Comparison of ENCODE assay signal across 28 mouse cellular contexts in the genomic region with DNA sequence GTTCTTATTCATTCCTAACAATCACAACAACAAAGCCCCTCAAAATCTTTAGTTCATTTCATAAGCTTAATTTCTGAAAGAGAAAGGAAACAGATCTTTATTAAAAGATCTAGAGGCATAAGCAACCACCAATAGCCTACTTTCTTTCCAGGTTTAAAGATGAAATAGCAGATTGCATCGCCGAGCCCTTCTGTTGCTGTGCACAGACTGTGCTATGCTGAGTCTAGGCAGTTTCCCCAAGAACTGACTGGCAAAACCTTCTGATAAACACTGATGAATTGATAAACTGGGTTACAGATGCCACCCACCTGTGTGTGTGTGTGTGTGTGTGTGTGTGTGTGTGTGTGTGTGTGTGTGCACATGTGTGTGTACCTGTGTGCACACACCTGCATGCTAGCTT. TPM values are rescaled to one million over a fixed set of nuclear protein-coding genes. Genes with fewer than 3 reads are reported as not detected.
DNase-seq lines count a peak whose midpoint lies in the region; ATAC-seq and TF ChIP-seq lines count a peak whose summit lies in the region.
"Had no signal": no experiment of that assay in that cellular context is flagged by ENCODE, and none has a peak within 500 bp of the region (broad histone marks: within the 10 kb centered on the region; RNA-seq: fewer than 3 reads in every experiment).

No protein-coding gene starts in this region.

- ATAC-seq in forebrain, embryonic 15.5 days (replicated peaks): no peak; the same call in 1 of the 2 replicates
- no peak for ATAC-seq in forebrain, embryonic 11.5 days (replicated peaks; ENCODE audit: low FRiP score)
- ATAC-seq in intestine, embryonic 15.5 days: no peak
- ATAC-seq in intestine, embryonic 16.5 days: no peak
- ATAC-seq in stomach, embryonic 16.5 days (ENCODE audit: insufficient read depth, low FRiP score): no peak
- ATAC-seq in stomach, postnatal 0 days (ENCODE audit: low FRiP score, low TSS enrichment): no peak
- ATAC-seq: CD4-positive, CD25-positive, alpha-beta regulatory T cell, adult 4 months; hindbrain, postnatal 0 days; lung, postnatal 0 days; midbrain, embryonic 16.5 days had no signal

- no peak for DNase-seq in forebrain, embryonic 11.5 days (ENCODE audit: low spot score)
- DNase-seq in stomach, postnatal 0 days (ENCODE audit: low spot score): no peak
- DNase-seq in left cerebral cortex, postnatal 25 days (ENCODE audit: low spot score in 2 of 2): no peak
- DNase-seq in retina, postnatal 1 day: no peak
- DNase-seq: adrenal gland, postnatal 25 days; cerebellum, adult 11-12 months; cerebellum, postnatal 10 days; gastrocnemius, postnatal 10 days; heart, adult 2 months; heart, postnatal 14 days; kidney, adult 2 months; kidney, postnatal 14 days; thymus, postnatal 25 days had no signal

- no peak overlapping the region for H3K4me2 ChIP-seq in forebrain, embryonic 15.5 days (replicated peaks)
- no peak overlapping the region for H3K4me2 ChIP-seq in forebrain, embryonic 11.5 days (ENCODE audit: low read depth, low read length, severe bottlenecking)
- no peak overlapping the region for H3K4me2 ChIP-seq in intestine, embryonic 15.5 days (replicated peaks)
- no peak overlapping the region for H3K4me2 ChIP-seq in intestine, embryonic 16.5 days (ENCODE audit: low read depth, low read length)
- no peak overlapping the region for H3K4me2 ChIP-seq in stomach, embryonic 16.5 days (ENCODE audit: low read depth, low read length)
- H3K4me2 ChIP-seq in stomach, postnatal 0 days (replicated peaks; ENCODE audit: low read depth): no peak overlapping the region
- H3K4me2 ChIP-seq: heart, embryonic 13.5 days; neural tube, embryonic 13.5 days had no signal

- TF ChIP-seq CTCF in stomach, postnatal 0 days (IDR thresholded peaks at IDR 0.05; ENCODE audit: low read depth): no peak

- H3K4me1 ChIP-seq in forebrain, embryonic 15.5 days: no peaks in the 10 kb centered on the region
- no peaks in the 10 kb centered on the region for H3K4me1 ChIP-seq in forebrain, embryonic 11.5 days (replicated peaks; ENCODE audit: control insufficient read depth, insufficient read depth, low read length)
- peaks cover 4% of the 10 kb centered on the region; the same call in 1 of the 2 replicates for H3K4me1 ChIP-seq in intestine, embryonic 15.5 days (replicated peaks)
- H3K4me1 ChIP-seq in intestine, embryonic 16.5 days (ENCODE audit: control insufficient read depth, insufficient read depth, low read length): 0 out of 2 replicates have a peak, but pooled peaks cover 5% of the 10 kb centered on the region
- peaks cover 16% of the 10 kb centered on the region for H3K4me1 ChIP-seq in stomach, embryonic 16.5 days (ENCODE audit: control insufficient read depth, insufficient read depth, low read length)
- H3K4me1 ChIP-seq in stomach, postnatal 0 days (replicated peaks; ENCODE audit: control insufficient read depth, insufficient read depth): peaks cover 9% of the 10 kb centered on the region; the same call in 1 of the 2 replicates
- H3K4me1 ChIP-seq: midbrain, embryonic 10.5 days; neural tube, embryonic 13.5 days had no signal

- no peak overlapping the region for H3K4me3 ChIP-seq in forebrain, embryonic 15.5 days
- H3K4me3 ChIP-seq in forebrain, embryonic 11.5 days (ENCODE audit: low read depth, low read length): no peak overlapping the region
- H3K4me3 ChIP-seq in intestine, embryonic 15.5 days (replicated peaks): no peak overlapping the region
- H3K4me3 ChIP-seq in intestine, embryonic 16.5 days (ENCODE audit: low read length): no peak overlapping the region
- H3K4me3 ChIP-seq in stomach, embryonic 16.5 days (replicated peaks; ENCODE audit: low read length): no peak overlapping the region
- no peak overlapping the region for H3K4me3 ChIP-seq in stomach, postnatal 0 days (ENCODE audit: low read depth, low read length)
- H3K4me3 ChIP-seq: erythroblast, embryonic 14.5 days; heart, adult 2 months; heart, embryonic 13.5 days; midbrain, embryonic 10.5 days; myocyte; neural tube, embryonic 13.5 days had no signal

- H3K27ac ChIP-seq in forebrain, embryonic 15.5 days (replicated peaks): peak overlapping the region; percentile 20; the same call in 1 of the 2 replicates
- H3K27ac ChIP-seq in forebrain, embryonic 11.5 days (ENCODE audit: low read depth, low read length): no peak overlapping the region
- 0 out of 2 replicates have a peak overlapping the region, but pooled peaks have one; percentile 14 for H3K27ac ChIP-seq in intestine, embryonic 15.5 days
- no peak overlapping the region for H3K27ac ChIP-seq in intestine, embryonic 16.5 days (ENCODE audit: low read length)
- H3K27ac ChIP-seq in stomach, embryonic 16.5 days (ENCODE audit: low read length): 0 out of 2 replicates have a peak overlapping the region, but pooled peaks have one; percentile 6
- H3K27ac ChIP-seq in stomach, postnatal 0 days (replicated peaks): no peak overlapping the region
- H3K27ac ChIP-seq: heart, adult 2 months; heart, embryonic 13.5 days; hindbrain, postnatal 0 days; macrophage; midbrain, embryonic 10.5 days; neural tube, embryonic 13.5 days had no signal

- no peaks in the 10 kb centered on the region for H3K36me3 ChIP-seq in forebrain, embryonic 15.5 days
- no peaks in the 10 kb centered on the region for H3K36me3 ChIP-seq in forebrain, embryonic 11.5 days (ENCODE audit: control insufficient read depth, insufficient read depth, low read length)
- no peaks in the 10 kb centered on the region for H3K36me3 ChIP-seq in intestine, embryonic 15.5 days
- H3K36me3 ChIP-seq in intestine, embryonic 16.5 days (ENCODE audit: control insufficient read depth, insufficient read depth, low read length): no peaks in the 10 kb centered on the region
- no peaks in the 10 kb centered on the region for H3K36me3 ChIP-seq in stomach, embryonic 16.5 days (ENCODE audit: control insufficient read depth, insufficient read depth, low read length)
- H3K36me3 ChIP-seq in stomach, postnatal 0 days (ENCODE audit: control insufficient read depth, insufficient read depth, low read length): no peaks in the 10 kb centered on the region
- H3K36me3 ChIP-seq: heart, embryonic 13.5 days; midbrain, embryonic 10.5 days; neural tube, embryonic 13.5 days had no signal

- TF ChIP-seq EP300 in stomach, postnatal 0 days (optimal IDR thresholded peaks at IDR 0.05): no peak

- no peaks in the 10 kb centered on the region for H3K9me3 ChIP-seq in forebrain, embryonic 15.5 days
- H3K9me3 ChIP-seq in forebrain, embryonic 11.5 days (ENCODE audit: control insufficient read depth, low read length): no peaks in the 10 kb centered on the region
- H3K9me3 ChIP-seq in intestine, embryonic 15.5 days: no peaks in the 10 kb centered on the region
- H3K9me3 ChIP-seq in intestine, embryonic 16.5 days (ENCODE audit: control insufficient read depth, low read length): no peaks in the 10 kb centered on the region
- no peaks in the 10 kb centered on the region for H3K9me3 ChIP-seq in stomach, embryonic 16.5 days (replicated peaks; ENCODE audit: control insufficient read depth, low read length)
- no peaks in the 10 kb centered on the region for H3K9me3 ChIP-seq in stomach, postnatal 0 days (ENCODE audit: control insufficient read depth, low read length)
- H3K9me3 ChIP-seq: heart, embryonic 13.5 days; midbrain, embryonic 10.5 days; neural tube, embryonic 13.5 days had no signal

- intact Hi-C loops in left cerebral cortex, postnatal 25 days (cut with DNase I): loop anchor here (5.0 kb wide), 1 partner anchor 71 kb away; no protein-coding TSS in a partner anchor

- WGBS in forebrain, embryonic 15.5 days: 84% methylated on average over 2 of the region's 2 CpGs
- 95% methylated on average over 2 of the region's 2 CpGs for WGBS in forebrain, embryonic 11.5 days
- 68% methylated on average over 2 of the region's 2 CpGs for WGBS in intestine, embryonic 15.5 days
- WGBS in intestine, embryonic 16.5 days: 60% methylated on average over 2 of the region's 2 CpGs
- WGBS in stomach, embryonic 16.5 days: 56% methylated on average over 2 of the region's 2 CpGs
- WGBS in stomach, postnatal 0 days: 65% methylated on average over 2 of the region's 2 CpGs

- H3K9ac ChIP-seq in forebrain, embryonic 15.5 days (replicated peaks): no peak overlapping the region
- no peak overlapping the region for H3K9ac ChIP-seq in forebrain, embryonic 11.5 days (ENCODE audit: low read length)
- H3K9ac ChIP-seq in intestine, embryonic 15.5 days: no peak overlapping the region
- H3K9ac ChIP-seq in intestine, embryonic 16.5 days (ENCODE audit: low read depth, low read length): no peak overlapping the region
- H3K9ac ChIP-seq in stomach, embryonic 16.5 days (ENCODE audit: low read length): no peak overlapping the region
- H3K9ac ChIP-seq in stomach, postnatal 0 days (ENCODE audit: low read length): no peak overlapping the region
- H3K9ac ChIP-seq: heart, embryonic 13.5 days; neural tube, embryonic 13.5 days had no signal

- no peaks in the 10 kb centered on the region for H3K27me3 ChIP-seq in forebrain, embryonic 15.5 days
- H3K27me3 ChIP-seq in forebrain, embryonic 11.5 days (ENCODE audit: control insufficient read depth, insufficient read depth, low read length): no peaks in the 10 kb centered on the region
- H3K27me3 ChIP-seq in intestine, embryonic 15.5 days (replicated peaks): no peaks in the 10 kb centered on the region
- H3K27me3 ChIP-seq in intestine, embryonic 16.5 days (replicated peaks; ENCODE audit: control insufficient read depth, insufficient read depth, low read length): no peaks in the 10 kb centered on the region
- H3K27me3 ChIP-seq in stomach, embryonic 16.5 days (ENCODE audit: control insufficient read depth, insufficient read depth, low read length): no peaks in the 10 kb centered on the region
- H3K27me3 ChIP-seq in stomach, postnatal 0 days (ENCODE audit: control insufficient read depth, insufficient read depth, low read length): no peaks in the 10 kb centered on the region
- H3K27me3 ChIP-seq: heart, embryonic 13.5 days; neural tube, embryonic 13.5 days had no signal

RNA-seq across cellular contexts. Expression of a gene that starts 42.4 kb away (rescaled TPM):
- 2.6 and 2.7 TPM in 2 replicates for polyA plus RNA-seq in forebrain, embryonic 15.5 days (2015; fragmentation: Nextera tagmentation; extraction: Ambion mirVana)
- 15.3 and 17.6 TPM in 2 replicates for polyA plus RNA-seq in forebrain, embryonic 11.5 days (2014; fragmentation: Nextera tagmentation; extraction: Ambion mirVana)
- 38.2 and 43.3 TPM in 2 replicates for polyA plus RNA-seq in intestine, embryonic 15.5 days (2015; fragmentation: Nextera tagmentation; extraction: Ambion mirVana)
- polyA plus RNA-seq in intestine, embryonic 16.5 days (2015; fragmentation: Nextera tagmentation; extraction: Ambion mirVana): 34.1 and 38.0 TPM in 2 replicates
- polyA plus RNA-seq in stomach, embryonic 16.5 days (2015; fragmentation: Nextera tagmentation; extraction: Ambion mirVana): 68.7 and 74.7 TPM in 2 replicates
- 18.5 and 20.2 TPM in 2 replicates for polyA plus RNA-seq in stomach, postnatal 0 days (2015; fragmentation: Nextera tagmentation; extraction: Ambion mirVana)
- total RNA-seq in left cerebral cortex, postnatal 25 days (2021): under 1 TPM; 0.25 to 0.34 TPM
- polyA plus RNA-seq: CD4-positive, CD25-positive, alpha-beta regulatory T cell, adult 4 months; cortical plate, adult 2 months; erythroblast, embryonic 14.5 days; macrophage had no signal

Comparison
In these comparisons a context has a peak if more than half of its experiments do, and no peak if none do; other contexts are left out.
1. H3K27ac ChIP-seq: peak in forebrain, embryonic 15.5 days (single experiment), intestine, embryonic 15.5 days (single experiment) and stomach, embryonic 16.5 days (single experiment); none in forebrain, embryonic 11.5 days (single experiment), intestine, embryonic 16.5 days (single experiment) and stomach, postnatal 0 days (single experiment).